In the genomic region with DNA sequence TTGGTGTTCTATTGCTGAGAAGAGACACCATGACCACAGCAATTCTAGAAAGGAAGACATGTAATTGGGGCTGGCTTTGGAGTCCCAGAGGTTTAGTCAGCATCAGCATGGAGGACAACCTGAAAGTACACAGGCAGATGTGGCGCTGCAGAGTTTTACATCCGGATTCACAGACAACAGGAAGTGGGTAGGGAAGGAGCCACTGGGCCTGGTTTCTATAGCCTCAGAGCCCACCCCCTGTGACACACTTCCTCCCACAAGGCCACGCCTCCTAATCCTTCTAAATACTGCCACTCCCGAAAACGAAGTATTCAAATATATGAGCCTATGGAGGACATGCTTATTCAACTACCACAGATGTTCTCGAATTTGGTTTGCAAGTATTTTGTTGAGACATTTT, we compare ENCODE assay signal across 28 mouse cellular contexts. TPM values are rescaled to one million over a fixed set of nuclear protein-coding genes. Genes with fewer than 3 reads are reported as not detected.
A peak's percentile ranks its signal among the peaks of the same experiment; 100 is the strongest.
DNase-seq lines count a peak whose midpoint lies in the region; ATAC-seq and TF ChIP-seq lines count a peak whose summit lies in the region.
"Had no signal": no experiment of that assay in that cellular context is flagged by ENCODE, and none has a peak within 500 bp of the region (broad histone marks: within the 10 kb centered on the region; RNA-seq: fewer than 3 reads in every experiment).

No protein-coding gene starts in this region.

- 94% methylated on average over 6 of the region's 6 CpGs for WGBS in lung, postnatal 0 days

- TF ChIP-seq CTCF in lung, postnatal 0 days (IDR thresholded peaks at IDR 0.05): no peak

- no peak overlapping the region for H3K4me2 ChIP-seq in lung, postnatal 0 days (replicated peaks; ENCODE audit: low read depth, low read length)
- H3K4me2 ChIP-seq: embryonic facial prominence, embryonic 12.5 days; embryonic facial prominence, embryonic 15.5 days; heart, embryonic 12.5 days; heart, embryonic 15.5 days; hindbrain, embryonic 14.5 days; intestine, embryonic 15.5 days had no signal

- peak; percentile 7 for DNase-seq in T-cell, adult 2 months (ENCODE audit: low spot score)
- DNase-seq in induced T-regulatory cell, adult 2 months (ENCODE audit: low read depth): peak; percentile 17
- peak; percentile 6 for DNase-seq in splenic B cell, adult 2 months (ENCODE audit: low read depth, low spot score)
- no peak for DNase-seq in ovary, postnatal 14 days (ENCODE audit: low spot score)
- DNase-seq in lung, postnatal 0 days (ENCODE audit: low spot score): no peak
- DNase-seq in layer of hippocampus, postnatal 10 days (ENCODE audit: low spot score in 2 of 2): no peak
- DNase-seq: adrenal gland, postnatal 10 days; adrenal gland, postnatal 36 days; cerebellum, adult 18-20 months; cerebellum, adult 9-10 months; cerebellum, postnatal 14 days; forebrain, postnatal 0 days; gastrocnemius, adult 2 months; gastrocnemius, postnatal 14 days; heart, adult 18-20 months; heart, postnatal 10 days; heart, postnatal 36 days had no signal

- H3K36me3 ChIP-seq in splenic B cell, adult 2 months (ENCODE audit: control insufficient read depth, insufficient read depth, low read length, poor library complexity, severe bottlenecking): no peaks in the 10 kb centered on the region
- H3K36me3 ChIP-seq in lung, postnatal 0 days (ENCODE audit: insufficient read depth, low read length): no peaks in the 10 kb centered on the region
- H3K36me3 ChIP-seq: embryonic facial prominence, embryonic 12.5 days; embryonic facial prominence, embryonic 15.5 days; G1E; heart, embryonic 12.5 days; heart, embryonic 15.5 days; intestine, embryonic 15.5 days had no signal

- H3K9ac ChIP-seq in lung, postnatal 0 days (replicated peaks; ENCODE audit: low read depth): no peak overlapping the region
- H3K9ac ChIP-seq: embryonic facial prominence, embryonic 12.5 days; embryonic facial prominence, embryonic 15.5 days; forebrain, postnatal 0 days; heart, embryonic 12.5 days; heart, embryonic 15.5 days; hindbrain, embryonic 14.5 days; intestine, embryonic 15.5 days had no signal

- H3K4me1 ChIP-seq in lung, postnatal 0 days (ENCODE audit: insufficient read depth, low read depth, low read length): no peaks in the 10 kb centered on the region
- H3K4me1 ChIP-seq: heart, embryonic 12.5 days; heart, embryonic 15.5 days; intestine, embryonic 15.5 days had no signal

- H3K27me3 ChIP-seq in splenic B cell, adult 2 months (ENCODE audit: control insufficient read depth, insufficient read depth, low read length, poor library complexity, severe bottlenecking): no peaks in the 10 kb centered on the region
- no peaks in the 10 kb centered on the region for H3K27me3 ChIP-seq in lung, postnatal 0 days (replicated peaks; ENCODE audit: insufficient read depth, low read length)
- H3K27me3 ChIP-seq: CH12.LX; embryonic facial prominence, embryonic 12.5 days; embryonic facial prominence, embryonic 15.5 days; heart, embryonic 12.5 days; heart, embryonic 15.5 days; intestine, embryonic 15.5 days; Patski had no signal

- ATAC-seq in CD4-positive, CD25-positive, alpha-beta regulatory T cell, adult 4 months: peak; percentile 34
- no peak for ATAC-seq in lung, postnatal 0 days
- ATAC-seq: forebrain, embryonic 14.5 days; forebrain, postnatal 0 days; intestine, embryonic 15.5 days; Patski had no signal

- H3K9me3 ChIP-seq in lung, postnatal 0 days (ENCODE audit: low read length): no peaks in the 10 kb centered on the region
- H3K9me3 ChIP-seq: embryonic facial prominence, embryonic 12.5 days; embryonic facial prominence, embryonic 15.5 days; heart, embryonic 12.5 days; heart, embryonic 15.5 days; intestine, embryonic 15.5 days had no signal

- no peak overlapping the region for H3K27ac ChIP-seq in lung, postnatal 0 days (ENCODE audit: low read length)
- H3K27ac ChIP-seq: embryonic facial prominence, embryonic 12.5 days; embryonic facial prominence, embryonic 15.5 days; gastrocnemius, adult 2 months; heart, embryonic 15.5 days; hindbrain, embryonic 14.5 days; intestine, embryonic 15.5 days had no signal

- TF ChIP-seq EP300 in lung, postnatal 0 days (IDR thresholded peaks at IDR 0.05): no peak

- no peak overlapping the region for H3K4me3 ChIP-seq in lung, postnatal 0 days (ENCODE audit: low read depth, low read length)
- H3K4me3 ChIP-seq: embryonic facial prominence, embryonic 12.5 days; embryonic facial prominence, embryonic 15.5 days; gastrocnemius, adult 2 months; heart, embryonic 12.5 days; heart, embryonic 15.5 days; intestine, embryonic 15.5 days had no signal

RNA-seq across cellular contexts. Expression of a gene that starts 23.0 kb away (rescaled TPM):
- polyA plus RNA-seq in CD4-positive, CD25-positive, alpha-beta regulatory T cell, adult 4 months (2017; shearing (Covaris generic)): 10 to 100 TPM; 39.3 to 47.8 TPM
- 26.9 and 28.5 TPM in 2 replicates for polyA plus RNA-seq in lung, postnatal 0 days (2015; fragmentation: Nextera tagmentation; extraction: Ambion mirVana)
- total RNA-seq in layer of hippocampus, postnatal 10 days (2021): 10 to 100 TPM; 27.8 to 30.9 TPM

Comparison
In these comparisons a context has a peak if more than half of its experiments do, and no peak if none do; other contexts are left out.
1. DNase-seq: peak in T-cell, adult 2 months (single experiment), induced T-regulatory cell, adult 2 months (single experiment) and splenic B cell, adult 2 months (single experiment); none in ovary, postnatal 14 days (single experiment), lung, postnatal 0 days (single experiment) and layer of hippocampus, postnatal 10 days (0 of 2).